Comparison of ENCODE assay signal across 14 mouse cellular contexts in the genomic region with DNA sequence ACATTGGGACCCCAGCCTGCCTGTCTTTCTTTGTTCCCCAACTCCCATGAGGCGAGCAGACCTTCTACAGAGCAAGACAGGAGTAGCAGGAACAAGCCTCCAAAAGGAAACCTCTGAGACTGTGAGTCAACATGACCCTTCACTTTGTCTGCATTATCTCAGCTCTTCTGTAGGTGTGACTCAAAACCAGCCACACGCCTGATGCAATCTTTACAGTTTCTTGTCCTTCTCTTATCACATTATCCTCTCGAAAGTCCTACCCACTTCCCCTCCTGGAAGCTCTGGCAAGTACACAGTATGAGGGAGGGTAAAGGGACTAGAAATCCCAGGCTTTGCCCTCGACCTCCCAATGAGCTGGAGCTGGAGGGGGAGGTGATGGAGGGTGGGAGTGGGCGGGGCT.
"Had no signal": no experiment of that assay in that cellular context is flagged by ENCODE, and none has a peak within 500 bp of the region (broad histone marks: within the 10 kb centered on the region; RNA-seq: fewer than 3 reads in every experiment).

No protein-coding gene starts in this region.

- DNase-seq: kidney, adult 9 months; kidney, postnatal 36 days; layer of hippocampus, adult 9-11 months; left cerebral cortex, postnatal 4 days; lung, adult 18-20 months; right cerebral cortex, adult 18-20 months; right cerebral cortex, postnatal 25 days; thymus, adult 18-20 months; thymus, postnatal 14 days had no signal

- H3K9ac ChIP-seq: limb, embryonic 13.5 days; liver, embryonic 14.5 days; midbrain, embryonic 13.5 days; neural tube, embryonic 15.5 days had no signal

- H3K4me3 ChIP-seq: limb, embryonic 13.5 days; midbrain, embryonic 13.5 days; neural tube, embryonic 15.5 days had no signal

- H3K4me2 ChIP-seq: limb, embryonic 13.5 days; midbrain, embryonic 13.5 days; neural tube, embryonic 15.5 days had no signal

- H3K36me3 ChIP-seq: limb, embryonic 13.5 days; midbrain, embryonic 13.5 days; neural tube, embryonic 15.5 days had no signal

- H3K9me3 ChIP-seq: limb, embryonic 13.5 days; midbrain, embryonic 13.5 days; neural tube, embryonic 15.5 days had no signal

- H3K27ac ChIP-seq: kidney, postnatal 0 days; limb, embryonic 13.5 days; liver, embryonic 14.5 days; midbrain, embryonic 13.5 days; neural tube, embryonic 15.5 days had no signal

- ATAC-seq: midbrain, embryonic 13.5 days had no signal

- H3K27me3 ChIP-seq: midbrain, embryonic 13.5 days had no signal
